Mouse (Mus musculus) CD8-positive naive resting alpha-beta T cell, adult 57 days (primary cell): ENCODE results near the gene Pbx2. TPM values are rescaled to one million over a fixed set of nuclear protein-coding genes. Genes with fewer than 3 reads are reported as not detected.

ENCODE experiments used
- total RNA-seq: library from RNA; stranded (reverse); gene quantifications from one replicate; pipeline ENCODE4 v1.2.4, GENCODE M21; 2023

Pbx2 gene
- total RNA-seq, result 45.2 TPM

GRCm38 (mm10) chr17:34591029-34591993, at the start of gene Pbx2:
Pbx2 (plus strand) TSS chr17:34591266.

GRCm38 (mm10) chr17:34564003-34564421, 27.1 kb upstream of the Pbx2 start, which contains the start of gene Notch4:
Notch4 (plus strand) TSS chr17:34564268.

GRCm38 (mm10) chr17:34589681-34590101, 1.4 kb upstream of the Pbx2 start, which contains the start of gene Gpsm3:
Gpsm3 (plus strand) TSS chr17:34589806.

GRCm38 (mm10) chr17:34597566-34598095, 6.6 kb downstream of the Pbx2 start, which contains the start of gene Ager:
Ager (plus strand) TSS chr17:34597862.

GRCm38 (mm10) chr17:34603375-34604060, 12.5 kb downstream of the Pbx2 start, which contains the start of gene Rnf5:
Rnf5 (minus strand) TSS chr17:34603690.

GRCm38 (mm10) chr17:34604061-34604508, 13.0 kb downstream of the Pbx2 start, which contains the start of gene Agpat1:
Agpat1 (plus strand) TSS chr17:34604262.

GRCm38 (mm10) chr17:34615871-34616270, 24.8 kb downstream of the Pbx2 start, which contains the start of gene Egfl8:
Egfl8 (minus strand) TSS chr17:34615971.

GRCm38 (mm10) chr17:34627943-34628643, 37.0 kb downstream of the Pbx2 start, which contains the start of gene Ppt2:
Ppt2 (minus strand) TSS chr17:34628510.

GRCm38 (mm10) chr17:34629221-34629751, 38.2 kb downstream of the Pbx2 start, which contains the start of gene Prrt1:
Prrt1 (plus strand) TSS chr17:34629533.

GRCm38 (mm10) chr17:34644608-34645007, 53.5 kb downstream of the Pbx2 start, which contains the start of gene Fkbpl:
Fkbpl (plus strand) TSS chr17:34644764.

Other genes with a start within 250 kb of the Pbx2 start
- 1.2 TPM for gene Btnl2, start 236.4 kb upstream of the Pbx2 start, total RNA-seq
- gene Btnl1, start 214.1 kb upstream of the Pbx2 start, total RNA-seq, result 0.40 TPM
- gene BC051142, start 192.4 kb upstream of the Pbx2 start, total RNA-seq, result 0.95 TPM
- gene Btnl4, start 113.9 kb upstream of the Pbx2 start, total RNA-seq, result not detected
- not detected for gene Btnl6, start 73.9 kb upstream of the Pbx2 start, total RNA-seq
- 0.67 TPM for gene Notch4, start 27.0 kb upstream of the Pbx2 start, total RNA-seq
- 188 TPM for gene Gpsm3, start 1.5 kb upstream of the Pbx2 start, total RNA-seq
- 4.8 TPM for gene Ager, start 6.6 kb downstream of the Pbx2 start, total RNA-seq
- 29.0 TPM for gene Rnf5, start 12.4 kb downstream of the Pbx2 start, total RNA-seq
- 54.0 TPM for gene Agpat1, start 13.0 kb downstream of the Pbx2 start, total RNA-seq
- gene Egfl8, start 24.7 kb downstream of the Pbx2 start, total RNA-seq, result 4.3 TPM
- 22.5 TPM for gene Ppt2, start 37.2 kb downstream of the Pbx2 start, total RNA-seq
- gene Prrt1, start 38.3 kb downstream of the Pbx2 start, total RNA-seq, result 15.2 TPM
- 3.1 TPM for gene Fkbpl, start 53.5 kb downstream of the Pbx2 start, total RNA-seq
- 47.8 TPM for gene Atf6b, start 55.9 kb downstream of the Pbx2 start, total RNA-seq
- 0.09 TPM for gene Tnxb, start 79.3 kb downstream of the Pbx2 start, total RNA-seq
- gene C4b, start 152.6 kb downstream of the Pbx2 start, total RNA-seq, result 1.3 TPM
- gene Cyp21a1, start 213.3 kb downstream of the Pbx2 start, total RNA-seq, result not detected
- 62.5 TPM for gene Stk19, start 245.7 kb downstream of the Pbx2 start, total RNA-seq
- gene Dxo, start 245.8 kb downstream of the Pbx2 start, total RNA-seq, result 76.5 TPM